Mouse (Mus musculus): ENCODE measurements around the gene Jund. TPM values are rescaled to one million over a fixed set of nuclear protein-coding genes. Genes with fewer than 3 reads are reported as not detected.
A peak's percentile ranks its signal among the peaks of the same experiment; 100 is the strongest.

Jund gene
- polyA plus RNA-seq, 1 experiment from 2014 or later, result 76.9 TPM

- peak overlapping the region; percentile 74 for H3K4me2 ChIP-seq
- no peaks in the 10 kb centered on the region for H3K9me3 ChIP-seq
- H3K27me3 ChIP-seq (replicated peaks), result no peaks in the 10 kb centered on the region
- peaks cover 42% of the 10 kb centered on the region for H3K4me1 ChIP-seq
- 69% methylated on average over 4 of the region's 4 CpGs for WGBS
- peak overlapping the region; percentile 48 for H3K4me3 ChIP-seq
- H3K36me3 ChIP-seq, result no peaks in the 10 kb centered on the region
- H3K9ac ChIP-seq, result peak overlapping the region; percentile 80
- peak overlapping the region; percentile 65; the same call in 1 of the 2 replicates for H3K27ac ChIP-seq (replicated peaks)
- ATAC-seq (ENCODE audit: extremely low read depth, insufficient number of reproducible peaks, low FRiP score, low TSS enrichment), result no peak
Observed at GRCm38 (mm10) chr8:70691230-70691629, 7.5 kb upstream of the Jund start.

DNA sequence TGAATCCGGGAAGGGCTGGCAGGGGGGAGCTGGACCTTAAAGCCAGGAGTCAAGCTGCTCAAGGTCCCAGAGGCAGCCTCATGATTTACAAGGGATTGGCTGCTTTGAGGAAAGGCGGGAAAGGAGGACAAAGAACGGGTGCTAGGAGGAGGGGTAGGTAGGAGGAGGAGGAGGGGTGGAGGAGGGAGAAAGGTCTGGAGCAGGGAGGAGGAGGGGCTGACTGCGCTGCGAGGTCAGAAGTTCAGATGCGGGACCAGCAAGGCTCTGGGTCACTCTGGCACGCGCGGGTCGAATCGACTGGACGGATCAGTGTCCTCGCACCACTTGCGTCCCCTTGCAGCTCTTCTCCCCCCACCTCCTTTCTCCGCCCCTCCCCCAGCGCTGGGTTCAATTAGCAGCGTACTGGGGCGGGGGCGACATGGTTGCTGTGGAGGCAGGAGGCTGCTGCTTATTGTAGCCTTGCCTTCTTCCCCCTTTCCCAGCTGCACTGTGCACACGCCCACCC is 7.0 kb upstream of the Jund start:
- peak overlapping the region; percentile 48 for H3K4me3 ChIP-seq
- no peak for ATAC-seq (ENCODE audit: extremely low read depth, insufficient number of reproducible peaks, low FRiP score, low TSS enrichment)
- H3K9me3 ChIP-seq, result no peaks in the 10 kb centered on the region
- H3K4me2 ChIP-seq, result peak overlapping the region; percentile 74
- 4% methylated on average over 20 of the region's 20 CpGs for WGBS
- H3K27ac ChIP-seq (replicated peaks), result peak overlapping the region; percentile 65
- H3K4me1 ChIP-seq, result peaks cover 47% of the 10 kb centered on the region
- peak overlapping the region; percentile 80 for H3K9ac ChIP-seq
- H3K27me3 ChIP-seq (replicated peaks), result no peaks in the 10 kb centered on the region
- H3K36me3 ChIP-seq, result no peaks in the 10 kb centered on the region

DNA sequence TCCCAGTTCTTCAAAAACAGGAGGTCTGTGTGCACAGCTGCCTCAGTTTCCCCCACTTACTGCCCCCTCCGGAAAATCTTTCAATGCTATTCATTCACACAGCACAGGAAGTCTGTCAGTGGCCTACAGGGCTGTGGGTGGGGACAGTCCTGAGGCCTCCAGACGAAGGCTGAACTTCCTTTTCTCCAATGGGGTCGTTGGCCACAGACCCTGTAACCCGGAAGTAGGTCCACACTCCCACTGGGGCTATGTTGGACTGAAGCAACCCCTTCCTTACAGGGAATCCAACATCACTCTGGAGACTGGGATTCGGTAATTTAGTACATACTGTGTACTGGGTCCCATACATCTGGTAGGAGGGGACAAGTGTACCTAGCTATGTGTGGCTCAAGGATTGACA is 5.1 kb upstream of the Jund start:
- no peaks in the 10 kb centered on the region for H3K36me3 ChIP-seq
- 0 out of 2 replicates have a peak overlapping the region, but pooled peaks have one; percentile 12 for H3K27ac ChIP-seq (replicated peaks)
- ATAC-seq (ENCODE audit: extremely low read depth, insufficient number of reproducible peaks, low FRiP score, low TSS enrichment), result no peak
- H3K4me3 ChIP-seq, result no peak overlapping the region
- H3K4me2 ChIP-seq, result no peak overlapping the region
- H3K9me3 ChIP-seq, result no peaks in the 10 kb centered on the region
- H3K27me3 ChIP-seq (replicated peaks), result no peaks in the 10 kb centered on the region
- H3K4me1 ChIP-seq, result peaks cover 61% of the 10 kb centered on the region
- 59% methylated on average over 5 of the region's 5 CpGs for WGBS
- no peak overlapping the region for H3K9ac ChIP-seq

GRCm38 (mm10) chr8:70695318-70696018 is 3.3 kb upstream of the Jund start:
- peaks cover 55% of the 10 kb centered on the region for H3K4me1 ChIP-seq
- H3K27me3 ChIP-seq (replicated peaks), result no peaks in the 10 kb centered on the region
- no peak for ATAC-seq (ENCODE audit: extremely low read depth, insufficient number of reproducible peaks, low FRiP score, low TSS enrichment)
- H3K4me2 ChIP-seq, result peak overlapping the region; percentile 66
- peak overlapping the region; percentile 100 for H3K27ac ChIP-seq (replicated peaks)
- H3K4me3 ChIP-seq, result no peak overlapping the region
- H3K36me3 ChIP-seq, result no peaks in the 10 kb centered on the region
- no peaks in the 10 kb centered on the region for H3K9me3 ChIP-seq
- 36% methylated on average over 32 of the region's 32 CpGs for WGBS
- H3K9ac ChIP-seq, result peak overlapping the region; percentile 82

DNA sequence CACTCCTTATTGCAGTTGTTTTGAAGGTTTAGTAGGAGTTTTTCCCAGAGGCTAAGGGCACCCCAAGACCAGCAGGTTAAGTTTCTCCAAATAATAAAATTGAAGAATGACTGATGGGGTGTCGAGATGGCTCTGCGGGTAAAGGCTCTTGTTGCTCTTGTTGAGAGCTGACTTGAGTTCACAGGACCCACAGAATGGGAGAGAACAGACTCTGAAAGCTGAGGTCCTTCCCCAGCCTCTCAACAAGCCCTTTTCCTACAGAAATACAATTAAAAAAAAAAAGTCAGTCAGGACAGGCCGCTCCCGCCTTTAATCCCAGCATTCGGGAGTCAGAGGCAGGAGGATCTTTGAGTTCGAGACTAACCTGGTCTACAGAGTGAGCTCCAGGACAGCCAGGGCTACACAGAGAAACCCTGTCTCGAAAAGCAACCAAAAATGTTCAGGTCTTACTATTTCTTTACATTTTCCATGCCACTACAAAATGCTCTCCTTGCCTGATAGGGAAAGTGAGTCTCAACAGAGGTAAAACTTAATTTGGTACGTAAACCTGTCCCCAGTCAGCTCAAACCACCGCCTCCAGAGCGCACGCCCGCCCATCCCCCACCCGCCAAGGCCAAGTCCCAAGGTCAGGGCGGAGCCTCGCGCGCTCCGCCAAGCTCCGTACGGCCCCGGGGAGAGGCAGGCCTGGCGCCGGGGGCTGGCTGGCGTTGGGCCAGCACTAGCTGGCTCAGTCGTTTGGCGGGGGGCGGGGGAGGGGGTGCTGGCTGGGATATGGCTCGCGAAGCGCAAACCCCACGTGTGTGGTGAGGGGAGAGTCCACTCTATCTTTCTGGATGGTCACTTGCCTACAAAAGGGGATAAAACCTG is 2.5 kb upstream of the Jund start:
- Histone ChIP-seq H3K9me3 (no peaks in the 10 kb centered on the region), H3K4me3 (peak overlapping the region; percentile 32), H3K27me3 (replicated peaks) (no peaks in the 10 kb centered on the region), H3K4me2 (peak overlapping the region; percentile 66), H3K27ac (replicated peaks) (peak overlapping the region; percentile 100), H3K9ac (peak overlapping the region; percentile 82), H3K4me1 (peaks cover 59% of the 10 kb centered on the region), H3K36me3 (peaks cover 4% of the 10 kb centered on the region)
- peak; percentile 23; the same call in 1 of the 2 replicates for ATAC-seq (ENCODE audit: extremely low read depth, insufficient number of reproducible peaks, low FRiP score, low TSS enrichment)
- 3% methylated on average over 31 of the region's 31 CpGs for WGBS

DNA sequence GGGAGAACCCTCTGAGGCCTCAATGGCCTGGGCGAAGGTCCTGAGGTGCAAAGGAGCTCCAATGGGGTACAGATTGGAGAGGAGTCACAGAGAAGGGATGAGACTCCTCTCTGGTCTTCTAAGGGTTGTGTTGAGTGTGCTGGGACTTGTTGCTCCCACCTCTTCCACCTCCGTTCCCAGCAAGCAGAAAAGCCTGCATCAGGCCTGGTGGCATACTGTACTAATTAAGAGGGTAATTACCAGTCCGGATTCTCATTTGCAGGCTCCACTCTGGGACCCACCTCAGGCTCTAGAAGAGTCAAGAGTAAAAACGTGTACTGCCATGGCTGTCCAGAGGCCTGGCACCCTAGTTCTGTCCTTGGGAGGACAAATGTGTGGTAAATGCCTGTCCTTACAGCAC is 1.8 kb upstream of the Jund start:
- Histone ChIP-seq H3K4me3 (peak overlapping the region; percentile 32), H3K9ac (peak overlapping the region; percentile 82), H3K9me3 (no peaks in the 10 kb centered on the region), H3K4me2 (peak overlapping the region; percentile 66), H3K36me3 (peaks cover 11% of the 10 kb centered on the region), H3K4me1 (peaks cover 59% of the 10 kb centered on the region), H3K27me3 (replicated peaks) (no peaks in the 10 kb centered on the region), H3K27ac (replicated peaks) (peak overlapping the region; percentile 100)
- 47% methylated on average over 4 of the region's 4 CpGs for WGBS
- no peak for ATAC-seq (ENCODE audit: extremely low read depth, insufficient number of reproducible peaks, low FRiP score, low TSS enrichment)

DNA sequence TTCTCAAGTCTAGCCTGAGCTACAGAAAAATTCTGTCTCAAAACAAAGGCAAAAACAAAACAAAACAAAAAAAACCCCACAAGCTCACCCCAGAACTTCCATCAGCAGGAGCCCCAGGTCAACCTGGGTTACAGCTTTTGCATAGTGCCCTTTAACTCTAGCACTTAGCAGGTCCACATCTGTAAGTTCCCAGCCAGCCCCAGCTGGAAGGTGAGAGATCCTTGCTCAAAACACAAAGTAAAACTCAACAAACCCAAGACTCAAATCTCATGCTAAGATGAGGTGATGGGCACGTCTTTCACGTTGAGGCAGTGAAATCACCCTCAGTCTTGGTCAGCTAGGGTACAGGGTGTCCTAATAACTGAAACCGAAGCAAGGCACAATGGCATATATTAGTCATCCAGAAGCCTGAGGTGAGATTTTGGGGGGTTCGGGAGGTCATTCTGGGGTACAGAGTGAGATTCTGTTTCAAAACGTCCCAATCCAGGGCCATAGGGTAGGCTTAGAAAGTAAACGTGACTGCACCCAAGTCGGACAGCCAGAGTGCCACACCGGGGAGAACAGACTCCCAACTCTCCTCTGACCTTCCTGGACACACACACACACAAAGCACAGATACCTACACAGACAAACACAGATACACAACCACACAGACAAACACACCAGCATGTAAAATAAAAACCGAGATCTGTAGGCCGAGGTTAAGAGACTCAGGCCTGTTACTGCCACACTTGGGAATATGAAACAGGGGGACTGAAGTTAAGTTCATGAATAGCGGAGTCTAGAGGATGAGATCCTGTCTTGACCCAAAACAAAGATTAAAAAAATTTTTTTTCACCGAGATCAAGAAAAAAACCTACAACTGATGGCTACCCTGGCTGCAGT is 1.1 kb upstream of the Jund start:
- Histone ChIP-seq H3K27ac (replicated peaks) (peak overlapping the region; percentile 100), H3K4me2 (peak overlapping the region; percentile 66), H3K9me3 (no peaks in the 10 kb centered on the region), H3K4me3 (peak overlapping the region; percentile 77), H3K9ac (peak overlapping the region; percentile 82), H3K36me3 (peaks cover 17% of the 10 kb centered on the region), H3K4me1 (peaks cover 60% of the 10 kb centered on the region), H3K27me3 (replicated peaks) (no peaks in the 10 kb centered on the region)
- WGBS, result 65% methylated on average over 12 of the region's 12 CpGs
- ATAC-seq (ENCODE audit: extremely low read depth, insufficient number of reproducible peaks, low FRiP score, low TSS enrichment), result no peak

GRCm38 (mm10) chr8:70699116-70699833 is 526 bp downstream of the Jund start:
- Histone ChIP-seq H3K27ac (replicated peaks) (peak overlapping the region; percentile 100), H3K9me3 (no peaks in the 10 kb centered on the region), H3K4me3 (peak overlapping the region; percentile 77), H3K36me3 (peaks cover 28% of the 10 kb centered on the region), H3K4me1 (peaks cover 59% of the 10 kb centered on the region), H3K9ac (peak overlapping the region; percentile 99), H3K27me3 (replicated peaks) (no peaks in the 10 kb centered on the region), H3K4me2 (peak overlapping the region; percentile 87)
- WGBS, result under 1% methylated on average over 77 of the region's 89 CpGs
- ATAC-seq (ENCODE audit: extremely low read depth, insufficient number of reproducible peaks, low FRiP score, low TSS enrichment), result no peak

DNA sequence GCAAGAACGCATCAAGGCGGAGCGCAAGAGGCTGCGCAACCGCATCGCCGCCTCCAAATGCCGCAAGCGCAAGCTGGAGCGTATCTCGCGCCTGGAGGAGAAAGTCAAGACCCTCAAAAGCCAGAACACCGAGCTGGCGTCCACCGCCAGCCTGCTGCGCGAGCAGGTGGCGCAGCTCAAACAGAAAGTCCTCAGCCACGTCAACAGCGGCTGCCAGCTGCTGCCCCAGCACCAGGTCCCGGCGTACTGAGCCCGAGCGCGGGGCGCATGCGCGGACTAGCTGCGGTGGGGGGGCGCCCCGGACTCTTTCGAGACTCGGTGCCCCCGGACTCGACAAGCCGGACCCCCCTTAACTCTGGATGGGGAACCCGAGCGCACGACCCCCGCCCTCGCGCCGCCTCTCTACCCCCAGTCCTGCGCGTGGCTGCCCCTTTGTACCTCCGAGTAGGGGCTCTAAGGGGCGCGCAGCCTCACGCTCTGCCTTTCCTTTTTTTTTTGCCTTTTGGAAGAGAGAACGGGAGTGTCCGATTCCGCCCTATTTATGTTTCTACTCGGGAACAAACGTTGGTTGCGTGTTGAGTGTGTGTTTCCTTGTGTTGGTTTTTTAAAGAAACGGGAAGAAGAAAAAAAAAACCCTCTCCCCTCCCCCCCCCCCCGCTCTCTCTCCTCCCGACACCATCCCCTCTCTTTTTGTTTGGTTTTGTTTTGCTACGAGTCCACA is 1.2 kb downstream of the Jund start:
- H3K27ac ChIP-seq (replicated peaks), result peak overlapping the region; percentile 100
- peak overlapping the region; percentile 87 for H3K4me2 ChIP-seq
- WGBS, result under 1% methylated on average over 58 of the region's 59 CpGs
- peaks cover 58% of the 10 kb centered on the region for H3K4me1 ChIP-seq
- H3K9me3 ChIP-seq, result no peaks in the 10 kb centered on the region
- ATAC-seq (ENCODE audit: extremely low read depth, insufficient number of reproducible peaks, low FRiP score, low TSS enrichment), result no peak
- H3K9ac ChIP-seq, result peak overlapping the region; percentile 99
- H3K4me3 ChIP-seq, result peak overlapping the region; percentile 77
- no peaks in the 10 kb centered on the region for H3K27me3 ChIP-seq (replicated peaks)
- H3K36me3 ChIP-seq, result peaks cover 28% of the 10 kb centered on the region

- no peaks in the 10 kb centered on the region for H3K27me3 ChIP-seq (replicated peaks)
- peaks cover 52% of the 10 kb centered on the region for H3K4me1 ChIP-seq
- H3K4me2 ChIP-seq, result peak overlapping the region; percentile 87
- H3K36me3 ChIP-seq, result peaks cover 28% of the 10 kb centered on the region
- peak overlapping the region; percentile 100 for H3K27ac ChIP-seq (replicated peaks)
- ATAC-seq (ENCODE audit: extremely low read depth, insufficient number of reproducible peaks, low FRiP score, low TSS enrichment), result no peak
- peak overlapping the region; percentile 99 for H3K9ac ChIP-seq
- 0% methylated on average over 20 of the region's 20 CpGs for WGBS
- peak overlapping the region; percentile 77 for H3K4me3 ChIP-seq
- no peaks in the 10 kb centered on the region for H3K9me3 ChIP-seq
Observed at GRCm38 (mm10) chr8:70700555-70700922, 1.8 kb downstream of the Jund start.
